Mouse (Mus musculus) midbrain, embryonic 14.5 days (tissue): ENCODE data around the gene Pcdh20. TPM values are rescaled to one million over a fixed set of nuclear protein-coding genes. Genes with fewer than 3 reads are reported as not detected.

Experiments used
- ATAC-seq: fragments of 200-750 bp; cut with Nextera tagmentation; 2 replicates; pipeline ENCODE4 v1.8.0; 2017; ENCODE audit warnings: moderate number of reproducible peaks, moderate library complexity; ENCODE audit not compliant: low FRiP score, low TSS enrichment
- DNase-seq: peaks from one replicate; pipeline ENCODE4 v3.0.0-alpha.2; 2015
- H3K27ac ChIP-seq: fragments of 300-500 bp; sonication (generic); replicated peaks from 2 replicates; pipeline ENCODE4 v1.5.1; 2014; ENCODE audit warnings: mild to moderate bottlenecking, low read depth, low read length, moderate library complexity
- H3K27me3 ChIP-seq: fragments of 300-500 bp; sonication (generic); 2 replicates; pipeline ENCODE4 v1.6.1; 2014; ENCODE audit warnings: low read length, control low read depth, mixed read lengths; ENCODE audit not compliant: control insufficient read depth, insufficient read depth
- H3K36me3 ChIP-seq: fragments of 300-500 bp; sonication (generic); 2 replicates; pipeline ENCODE4 v1.6.1; 2014; ENCODE audit warnings: low read length, control low read depth; ENCODE audit not compliant: control insufficient read depth, insufficient read depth
- H3K4me1 ChIP-seq: fragments of 300-500 bp; sonication (generic); 2 replicates; pipeline ENCODE4 v1.6.1; 2014; ENCODE audit warnings: mild to moderate bottlenecking, antibody characterized with exemption, low read length, control low read depth; ENCODE audit not compliant: control insufficient read depth, insufficient read depth
- H3K4me2 ChIP-seq: fragments of 300-500 bp; sonication (generic); 2 replicates; pipeline ENCODE4 v1.6.1; 2014; ENCODE audit warnings: mild to moderate bottlenecking, low read length, moderate library complexity
- H3K4me3 ChIP-seq: fragments of 300-500 bp; sonication (generic); replicated peaks from 2 replicates; pipeline ENCODE4 v1.5.1; 2014; ENCODE audit warnings: low read depth, low read length
- H3K9ac ChIP-seq: fragments of 300-500 bp; sonication (generic); replicated peaks from 2 replicates; pipeline ENCODE4 v1.6.1; 2014; ENCODE audit warnings: mild to moderate bottlenecking, low read length, moderate library complexity
- H3K9me3 ChIP-seq: fragments of 300-500 bp; sonication (generic); 2 replicates; pipeline ENCODE4 v1.6.1; 2016; ENCODE audit warnings: low read length, control low read depth, mixed read lengths; ENCODE audit not compliant: control insufficient read depth
- WGBS: fragments of 180-500 bp; shearing (Covaris S2); extraction: QIAGEN DNeasy Blood & Tissue Kit; methylation state at CpG from one replicate; pipeline ENCODE4 v1.1.7; 2014; 5-methylcytosine and 5-hydroxymethylcytosine counted together
- polyA plus RNA-seq: library from polyadenylated mRNA; unstranded; fragments of >200 nt; fragmentation: Nextera tagmentation; extraction: Ambion mirVana; gene quantifications from 2 replicates; pipeline ENCODE4 v1.2.1, GENCODE M21; 2014

Gene Pcdh20
- polyA plus RNA-seq, 1 experiment from 2014 or later, result 5.9 TPM

DNA sequence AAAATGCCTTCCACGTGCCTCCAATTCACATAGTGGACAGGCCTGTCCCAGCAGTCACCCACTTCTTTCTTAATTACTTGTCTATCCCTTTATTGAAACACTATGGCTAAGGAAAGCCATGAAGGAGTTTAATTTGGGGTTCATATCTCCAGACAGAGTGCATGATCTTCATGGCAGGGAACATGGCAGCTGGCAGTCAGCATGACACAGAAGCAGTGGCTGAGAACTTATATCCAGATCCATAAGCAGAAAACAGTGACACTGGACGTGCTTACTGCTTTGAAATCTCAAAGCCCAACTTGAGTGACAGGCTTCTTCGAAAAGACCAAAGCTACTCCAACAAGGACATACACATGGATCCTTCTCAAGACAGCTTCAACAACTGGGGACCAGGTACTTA lies 10.5 kb downstream of the Pcdh20 start:
- no peak overlapping the region for H3K9ac ChIP-seq
- no peak overlapping the region for H3K4me3 ChIP-seq
- ATAC-seq (no peak), DNase-seq (no peak)
- no peak overlapping the region for H3K27ac ChIP-seq
- 79% methylated on average over 3 of the region's 3 CpGs for WGBS
- no peaks in the 10 kb centered on the region for H3K36me3 ChIP-seq
- no peak overlapping the region for H3K4me2 ChIP-seq
- H3K27me3 ChIP-seq, result no peaks in the 10 kb centered on the region
- no peaks in the 10 kb centered on the region for H3K4me1 ChIP-seq
- no peaks in the 10 kb centered on the region for H3K9me3 ChIP-seq

DNA sequence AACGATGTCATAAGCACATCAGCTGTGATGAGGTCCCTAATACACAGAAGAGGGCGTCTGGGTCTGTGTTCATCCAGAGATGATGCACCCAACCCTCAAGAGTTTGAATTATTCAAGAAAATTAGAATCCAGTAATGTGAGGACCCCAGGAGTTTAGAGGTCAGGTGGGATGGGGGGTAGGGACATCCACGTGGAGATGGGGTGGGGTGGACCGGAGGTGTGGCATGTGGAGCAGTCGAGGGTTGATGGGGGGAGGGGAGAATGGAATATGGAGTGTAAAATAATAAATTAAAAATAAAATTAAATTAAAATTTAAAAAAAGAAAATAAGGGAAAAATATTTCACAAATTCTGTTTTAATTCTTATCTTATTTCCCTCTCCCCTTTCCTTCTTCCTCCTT lies 27.9 kb downstream of the Pcdh20 start:
- H3K27me3 ChIP-seq, result no peaks in the 10 kb centered on the region
- H3K9ac ChIP-seq, result no peak overlapping the region
- no peak for DNase-seq
- H3K9me3 ChIP-seq, result no peaks in the 10 kb centered on the region
- ATAC-seq, result peak; percentile 55; the same call in 1 of the 2 replicates
- no peak overlapping the region for H3K27ac ChIP-seq
- no peaks in the 10 kb centered on the region for H3K4me1 ChIP-seq
- no peak overlapping the region for H3K4me3 ChIP-seq
- H3K36me3 ChIP-seq, result no peaks in the 10 kb centered on the region
- 81% methylated on average over 5 of the region's 5 CpGs for WGBS
- no peak overlapping the region for H3K4me2 ChIP-seq

DNA sequence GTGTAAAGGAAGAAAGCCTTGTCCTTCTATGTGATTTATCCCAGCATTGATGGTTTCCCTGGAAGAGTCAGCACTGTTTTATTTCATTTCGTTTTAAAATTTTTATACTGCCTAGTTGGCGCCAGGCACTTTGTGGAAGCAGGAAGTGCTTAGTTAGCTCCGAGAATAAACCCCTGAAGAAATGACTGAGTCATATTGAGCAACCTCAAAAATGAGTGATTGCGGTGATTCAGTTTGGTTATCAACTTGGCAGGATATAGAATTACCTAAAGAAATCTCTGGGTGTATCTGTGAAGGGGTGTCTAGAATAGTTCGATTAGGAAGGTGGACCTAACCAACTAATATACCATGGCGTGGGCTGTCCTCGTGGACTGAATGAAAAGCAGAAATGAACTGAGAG lies 41.8 kb downstream of the Pcdh20 start:
- H3K36me3 ChIP-seq, result no peaks in the 10 kb centered on the region
- ATAC-seq (no peak), DNase-seq (no peak)
- H3K9ac ChIP-seq, result no peak overlapping the region
- no peak overlapping the region for H3K4me2 ChIP-seq
- no peaks in the 10 kb centered on the region for H3K4me1 ChIP-seq
- no peaks in the 10 kb centered on the region for H3K27me3 ChIP-seq
- no peak overlapping the region for H3K4me3 ChIP-seq
- H3K9me3 ChIP-seq, result no peaks in the 10 kb centered on the region
- WGBS, result 92% methylated on average over 7 of the region's 7 CpGs
- no peak overlapping the region for H3K27ac ChIP-seq

DNA sequence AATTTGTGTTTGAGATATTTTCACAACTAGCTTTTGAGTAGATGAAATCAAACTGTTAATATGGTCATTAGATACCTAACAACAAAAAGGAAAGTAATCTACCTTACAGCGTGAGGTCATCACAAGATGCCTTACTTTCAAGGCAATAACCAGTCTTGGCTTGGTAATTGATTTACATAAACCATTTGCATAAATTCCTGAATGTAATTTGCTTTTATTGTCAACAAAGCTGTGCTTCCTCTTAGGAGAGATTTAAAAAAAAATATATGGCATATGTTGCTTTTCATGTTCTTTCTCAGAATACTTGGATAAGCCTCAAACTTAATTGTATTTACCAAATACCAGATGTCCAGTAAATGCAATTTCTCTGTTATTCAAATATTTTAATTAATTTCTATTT lies 43.8 kb downstream of the Pcdh20 start:
- Histone ChIP-seq H3K36me3 (no peaks in the 10 kb centered on the region), H3K9ac (no peak overlapping the region), H3K9me3 (no peaks in the 10 kb centered on the region), H3K4me1 (no peaks in the 10 kb centered on the region), H3K27me3 (no peaks in the 10 kb centered on the region), H3K27ac (no peak overlapping the region), H3K4me3 (no peak overlapping the region), H3K4me2 (no peak overlapping the region)
- no peak for DNase-seq
- ATAC-seq, result no peak
- WGBS, result 95% methylated on average over 1 of the region's 1 CpGs
